Mouse (Mus musculus) lung, postnatal 0 days (tissue): ENCODE measurements around the gene Rbm38.

Experiments
- CTCF ChIP-seq: IDR thresholded peaks from 2 replicates; pipeline ENCODE4 v1.5.1; 2016; ENCODE audit warnings: antibody characterized with exemption, mild to moderate bottlenecking
- EP300 ChIP-seq: IDR thresholded peaks from 2 replicates; pipeline ENCODE4 v1.6.1; 2016; ENCODE audit warnings: antibody characterized with exemption, mild to moderate bottlenecking, control low read depth

- TF ChIP-seq CTCF (no peak), EP300 (no peak)
Observed at GRCm38 (mm10) chr2:173035653-173036052, 15.4 kb downstream of the Rbm38 start.
